In the genomic region with DNA sequence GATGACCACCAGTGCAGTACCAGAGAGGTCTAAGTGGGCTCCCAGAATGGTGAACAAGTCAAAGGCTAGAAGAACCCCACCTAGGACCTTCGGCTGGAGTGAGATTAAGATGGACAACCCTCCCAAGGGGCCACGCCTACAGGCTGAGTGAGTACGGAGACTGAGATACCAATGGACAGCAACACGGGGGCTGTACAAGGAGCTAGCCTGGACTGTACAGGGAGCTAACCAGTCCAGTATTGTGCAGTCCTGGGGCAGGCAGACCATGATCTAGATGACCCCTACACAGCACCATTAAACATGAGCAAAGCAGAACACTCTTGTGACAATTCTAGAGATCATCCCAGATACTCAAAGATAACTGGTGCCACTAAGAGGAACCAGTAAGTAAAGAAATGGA, we compare ENCODE assay signal across 25 mouse cellular contexts.
DNase-seq lines count a peak whose midpoint lies in the region; ATAC-seq lines count a peak whose summit lies in the region.
"Had no signal": no experiment of that assay in that cellular context is flagged by ENCODE, and none has a peak within 500 bp of the region (broad histone marks: within the 10 kb centered on the region; RNA-seq: fewer than 3 reads in every experiment).

No protein-coding gene starts in this region.

- no peak overlapping the region for H3K9ac ChIP-seq in forebrain, embryonic 12.5 days
- no peak overlapping the region for H3K9ac ChIP-seq in forebrain, embryonic 16.5 days (replicated peaks; ENCODE audit: low read depth, low read length)
- no peak overlapping the region for H3K9ac ChIP-seq in midbrain, embryonic 13.5 days (replicated peaks)
- no peak overlapping the region for H3K9ac ChIP-seq in midbrain, embryonic 15.5 days
- H3K9ac ChIP-seq: forebrain, postnatal 0 days; heart, embryonic 12.5 days; heart, embryonic 15.5 days; hindbrain, embryonic 14.5 days had no signal

- no peaks in the 10 kb centered on the region for H3K9me3 ChIP-seq in forebrain, embryonic 12.5 days
- no peaks in the 10 kb centered on the region for H3K9me3 ChIP-seq in forebrain, embryonic 16.5 days (ENCODE audit: control insufficient read depth, low read length)
- no peaks in the 10 kb centered on the region for H3K9me3 ChIP-seq in midbrain, embryonic 13.5 days
- no peaks in the 10 kb centered on the region for H3K9me3 ChIP-seq in midbrain, embryonic 15.5 days
- H3K9me3 ChIP-seq: forebrain, embryonic 10.5 days; heart, embryonic 12.5 days; heart, embryonic 15.5 days had no signal

- H3K4me2 ChIP-seq in forebrain, embryonic 12.5 days, result no peak overlapping the region
- no peak overlapping the region for H3K4me2 ChIP-seq in forebrain, embryonic 16.5 days (ENCODE audit: low read length)
- no peak overlapping the region for H3K4me2 ChIP-seq in midbrain, embryonic 13.5 days (replicated peaks)
- H3K4me2 ChIP-seq in midbrain, embryonic 15.5 days, result no peak overlapping the region
- H3K4me2 ChIP-seq: heart, embryonic 12.5 days; heart, embryonic 15.5 days; hindbrain, embryonic 14.5 days had no signal

- H3K4me3 ChIP-seq in forebrain, embryonic 12.5 days (replicated peaks), result no peak overlapping the region
- no peak overlapping the region for H3K4me3 ChIP-seq in forebrain, embryonic 16.5 days (replicated peaks; ENCODE audit: low read length)
- no peak overlapping the region for H3K4me3 ChIP-seq in midbrain, embryonic 13.5 days (replicated peaks)
- no peak overlapping the region for H3K4me3 ChIP-seq in midbrain, embryonic 15.5 days
- H3K4me3 ChIP-seq: forebrain, embryonic 10.5 days; gastrocnemius, adult 2 months; heart, embryonic 12.5 days; heart, embryonic 15.5 days had no signal

- WGBS in forebrain, embryonic 12.5 days, result 85% methylated on average over 4 of the region's 4 CpGs
- 82% methylated on average over 4 of the region's 4 CpGs for WGBS in forebrain, embryonic 16.5 days
- 92% methylated on average over 4 of the region's 4 CpGs for WGBS in midbrain, embryonic 13.5 days
- WGBS in midbrain, embryonic 15.5 days, result 85% methylated on average over 4 of the region's 4 CpGs

- no peaks in the 10 kb centered on the region for H3K27me3 ChIP-seq in forebrain, embryonic 12.5 days
- no peaks in the 10 kb centered on the region for H3K27me3 ChIP-seq in forebrain, embryonic 16.5 days (replicated peaks; ENCODE audit: control insufficient read depth, insufficient read depth, low read length)
- no peaks in the 10 kb centered on the region for H3K27me3 ChIP-seq in midbrain, embryonic 13.5 days
- H3K27me3 ChIP-seq in midbrain, embryonic 15.5 days (replicated peaks), result no peaks in the 10 kb centered on the region
- H3K27me3 ChIP-seq: heart, embryonic 12.5 days; heart, embryonic 15.5 days had no signal

- no peak overlapping the region for H3K27ac ChIP-seq in forebrain, embryonic 12.5 days
- no peak overlapping the region for H3K27ac ChIP-seq in forebrain, embryonic 16.5 days (ENCODE audit: low read length)
- H3K27ac ChIP-seq in midbrain, embryonic 13.5 days, result no peak overlapping the region
- H3K27ac ChIP-seq in midbrain, embryonic 15.5 days, result no peak overlapping the region
- H3K27ac ChIP-seq: forebrain, embryonic 10.5 days; gastrocnemius, adult 2 months; heart, embryonic 15.5 days; hindbrain, embryonic 14.5 days; hindbrain, postnatal 0 days had no signal

- no peaks in the 10 kb centered on the region for H3K4me1 ChIP-seq in forebrain, embryonic 12.5 days
- no peaks in the 10 kb centered on the region for H3K4me1 ChIP-seq in forebrain, embryonic 16.5 days (replicated peaks; ENCODE audit: control insufficient read depth, insufficient read depth, low read length)
- H3K4me1 ChIP-seq in midbrain, embryonic 13.5 days (replicated peaks), result no peaks in the 10 kb centered on the region
- H3K4me1 ChIP-seq in midbrain, embryonic 15.5 days, result no peaks in the 10 kb centered on the region
- H3K4me1 ChIP-seq: forebrain, embryonic 10.5 days; heart, embryonic 12.5 days; heart, embryonic 15.5 days had no signal

- ATAC-seq in cerebellum, adult (ENCODE audit: insufficient number of reproducible peaks, low FRiP score, low TSS enrichment), result 0 out of 2 replicates have a peak, but pooled peaks have one; percentile 28
- ATAC-seq in forebrain, embryonic 12.5 days (ENCODE audit: low FRiP score), result 0 out of 2 replicates have a peak, but pooled peaks have one; percentile 20
- no peak for ATAC-seq in forebrain, embryonic 16.5 days
- peak; percentile 51; the same call in 1 of the 2 replicates for ATAC-seq in midbrain, embryonic 13.5 days
- no peak for ATAC-seq in midbrain, embryonic 15.5 days (replicated peaks)
- ATAC-seq: activated CD4-positive, CD25-positive, alpha-beta regulatory T cell, adult 4 months; forebrain, postnatal 0 days; hindbrain, postnatal 0 days; inflammation-experienced regulatory T-cells, adult 6 months; intestine, embryonic 16.5 days had no signal

- no peaks in the 10 kb centered on the region for H3K36me3 ChIP-seq in forebrain, embryonic 12.5 days (replicated peaks)
- no peaks in the 10 kb centered on the region for H3K36me3 ChIP-seq in forebrain, embryonic 16.5 days (ENCODE audit: control insufficient read depth, insufficient read depth)
- no peaks in the 10 kb centered on the region for H3K36me3 ChIP-seq in midbrain, embryonic 13.5 days
- no peaks in the 10 kb centered on the region for H3K36me3 ChIP-seq in midbrain, embryonic 15.5 days (replicated peaks)
- H3K36me3 ChIP-seq: forebrain, embryonic 10.5 days; heart, embryonic 12.5 days; heart, embryonic 15.5 days had no signal

- no peak for DNase-seq in cerebellum, adult 9-10 months
- DNase-seq: adrenal gland, adult 8-10 months; adrenal gland, postnatal 25 days; cerebellum, adult 18-20 months; cerebellum, adult 9-11 months; cerebellum, postnatal 25 days; forebrain, postnatal 0 days; gastrocnemius, adult 2 months; gastrocnemius, postnatal 14 days; heart, adult 18-20 months; heart, postnatal 10 days; heart, postnatal 4 days had no signal

Comparison
In these comparisons a context has a peak if more than half of its experiments do, and no peak if none do; other contexts are left out.
1. ATAC-seq: peak in cerebellum, adult (single experiment), forebrain, embryonic 12.5 days (single experiment) and midbrain, embryonic 13.5 days (single experiment); none in forebrain, embryonic 16.5 days (single experiment) and midbrain, embryonic 15.5 days (single experiment).